Mouse (Mus musculus) cerebellum, adult 9-10 months (tissue): ENCODE measurements around the gene Pnp.
"Not testable (repeated sequence)": the region's sequence is repeated elsewhere in the genome, so short reads cannot be mapped to it uniquely, and the experiment has no call there.

Experiments used
- DNase-seq: peaks from one replicate; pipeline ENCODE4 v3.0.0; 2022

Gene Pnp

GRCm38 (mm10) chr14:50931493-50932020 is 675 bp downstream of the Pnp start:
- DNase-seq: no peak

- DNase-seq: no peak
Measured at GRCm38 (mm10) chr14:50936649-50937048, 5.8 kb downstream of the Pnp start.

GRCm38 (mm10) chr14:50938119-50938908 is 7.4 kb downstream of the Pnp start:
- no peak for DNase-seq

- no peak for DNase-seq
Measured at GRCm38 (mm10) chr14:50938940-50939339, 8.1 kb downstream of the Pnp start.

GRCm38 (mm10) chr14:50943932-50944667 is 13.2 kb downstream of the Pnp start, which contains the start of gene Gm49342:
Gm49342 (plus strand) TSS chr14:50944517.
- peak; percentile 93 for DNase-seq

- DNase-seq: not testable (repeated sequence)
Measured at GRCm38 (mm10) chr14:50944668-50945033, 13.8 kb downstream of the Pnp start.

GRCm38 (mm10) chr14:50945081-50945480 is 14.2 kb downstream of the Pnp start:
- DNase-seq: not testable (repeated sequence)

GRCm38 (mm10) chr14:50945526-50945925 is 14.6 kb downstream of the Pnp start:
- DNase-seq: not testable (repeated sequence)

GRCm38 (mm10) chr14:50955487-50955886 is 24.6 kb downstream of the Pnp start:
- no peak for DNase-seq

GRCm38 (mm10) chr14:50955942-50956508 is 25.1 kb downstream of the Pnp start, which contains the start of gene Pnp2:
Pnp2 (plus strand) TSS chr14:50955992.
- peak; percentile 70 for DNase-seq

GRCm38 (mm10) chr14:50956724-50957123 is 25.8 kb downstream of the Pnp start:
- not testable (repeated sequence) for DNase-seq

GRCm38 (mm10) chr14:50957146-50957545 is 26.3 kb downstream of the Pnp start:
- not testable (repeated sequence) for DNase-seq

- DNase-seq: not testable (repeated sequence)
Measured at GRCm38 (mm10) chr14:50958289-50958995, 27.6 kb downstream of the Pnp start.

- no peak for DNase-seq
Measured at GRCm38 (mm10) chr14:50968216-50968980, 37.5 kb downstream of the Pnp start.

- DNase-seq: no peak
Measured at GRCm38 (mm10) chr14:50969041-50969440, 38.2 kb downstream of the Pnp start.

- DNase-seq: peak; percentile 52
Measured at GRCm38 (mm10) chr14:50969558-50970544, 39.0 kb downstream of the Pnp start.

GRCm38 (mm10) chr14:50970822-50971221 is 39.9 kb downstream of the Pnp start:
- DNase-seq: no peak

GRCm38 (mm10) chr14:50973054-50973453 is 42.2 kb downstream of the Pnp start:
- DNase-seq: not testable (repeated sequence)

- no peak for DNase-seq
Measured at GRCm38 (mm10) chr14:50973700-50974099, 42.8 kb downstream of the Pnp start.

- no peak for DNase-seq
Measured at GRCm38 (mm10) chr14:50975001-50975400, 44.1 kb downstream of the Pnp start.

- no peak for DNase-seq
Measured at GRCm38 (mm10) chr14:50976674-50977073, 45.8 kb downstream of the Pnp start.
